Mouse (Mus musculus) E14TG2a.4 (cell line): ENCODE measurements around the gene Zfp790.
"Not testable (repeated sequence)": the region's sequence is repeated elsewhere in the genome, so short reads cannot be mapped to it uniquely, and the experiment has no call there.

Source experiments
- H3K27me3 ChIP-seq: 2 replicates; pipeline ENCODE4 v1.6.1; 2014; ENCODE audit warnings: low read length, control low read depth; ENCODE audit not compliant: insufficient read depth
- H3K36me3 ChIP-seq: 2 replicates; pipeline ENCODE4 v1.6.1; 2014; ENCODE audit warnings: low read length, control low read depth; ENCODE audit not compliant: insufficient read depth
- H3K4me1 ChIP-seq: replicated peaks from 2 replicates; pipeline ENCODE4 v1.6.1; 2014; ENCODE audit warnings: low read depth, low read length, control low read depth
- H3K4me3 ChIP-seq: replicated peaks from 2 replicates; pipeline ENCODE4 v1.5.1; 2014; ENCODE audit warnings: mild to moderate bottlenecking, low read length
- H3K9me3 ChIP-seq: 2 replicates; pipeline ENCODE4 v1.6.1; 2014; ENCODE audit warnings: low read length, control low read depth
- CTCF ChIP-seq: conservative IDR thresholded peaks from 2 replicates; pipeline ENCODE4 v1.5.1; 2014; ENCODE audit warnings: low read length
- NANOG ChIP-seq: IDR thresholded peaks from 2 replicates; pipeline ENCODE4 v1.6.1; 2014; ENCODE audit warnings: borderline replicate concordance, low read length, mixed read lengths
- POU5F1 ChIP-seq: IDR thresholded peaks from 2 replicates; pipeline ENCODE4 v1.6.1; 2014; ENCODE audit warnings: low read length, borderline replicate concordance

Zfp790 gene

DNA sequence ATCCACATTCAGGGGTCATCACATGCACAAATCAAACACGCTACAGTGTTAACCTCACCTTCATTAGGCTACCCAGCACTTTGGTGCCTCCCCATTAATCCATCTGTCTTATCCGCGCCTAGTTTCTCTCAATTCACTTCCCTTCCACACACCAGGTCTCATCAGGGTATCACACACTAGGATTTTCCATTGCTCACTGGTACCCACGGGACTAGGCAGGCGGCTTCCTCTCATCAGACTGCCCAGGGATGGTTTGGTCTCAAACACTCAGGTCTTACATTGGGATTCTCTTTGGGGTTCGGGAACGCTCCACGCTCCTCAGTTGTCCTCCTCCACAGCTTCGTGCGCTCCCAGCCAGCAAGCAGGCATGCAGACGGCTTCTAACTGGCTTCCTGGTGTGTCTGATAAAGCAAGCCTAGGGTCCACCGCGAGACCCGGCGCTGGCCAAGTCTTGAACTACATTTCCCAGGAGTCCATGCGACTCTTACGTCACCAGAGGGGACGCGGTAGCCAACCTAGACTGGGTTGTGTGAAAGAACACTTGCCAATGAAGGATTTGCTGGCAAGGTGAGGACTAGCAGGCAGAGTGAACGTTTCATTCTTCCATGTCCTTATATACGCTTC is 37.4 kb downstream of the Zfp790 start, which contains the start of gene Zfp940:
Gene Zfp940, minus strand, starts transcription at position 451 of the 624 bp plus-strand sequence.
- Histone ChIP-seq H3K36me3 (peaks cover 29% of the 10 kb centered on the region), H3K9me3 (peaks cover 11% of the 10 kb centered on the region), H3K4me1 (peaks cover 15% of the 10 kb centered on the region), H3K27me3 (no peaks in the 10 kb centered on the region), H3K4me3 (peak within 1 kb of the TSS; percentile 90)
- no peak for TF ChIP-seq CTCF
- TF ChIP-seq NANOG, result no peak
- no peak for TF ChIP-seq POU5F1

DNA sequence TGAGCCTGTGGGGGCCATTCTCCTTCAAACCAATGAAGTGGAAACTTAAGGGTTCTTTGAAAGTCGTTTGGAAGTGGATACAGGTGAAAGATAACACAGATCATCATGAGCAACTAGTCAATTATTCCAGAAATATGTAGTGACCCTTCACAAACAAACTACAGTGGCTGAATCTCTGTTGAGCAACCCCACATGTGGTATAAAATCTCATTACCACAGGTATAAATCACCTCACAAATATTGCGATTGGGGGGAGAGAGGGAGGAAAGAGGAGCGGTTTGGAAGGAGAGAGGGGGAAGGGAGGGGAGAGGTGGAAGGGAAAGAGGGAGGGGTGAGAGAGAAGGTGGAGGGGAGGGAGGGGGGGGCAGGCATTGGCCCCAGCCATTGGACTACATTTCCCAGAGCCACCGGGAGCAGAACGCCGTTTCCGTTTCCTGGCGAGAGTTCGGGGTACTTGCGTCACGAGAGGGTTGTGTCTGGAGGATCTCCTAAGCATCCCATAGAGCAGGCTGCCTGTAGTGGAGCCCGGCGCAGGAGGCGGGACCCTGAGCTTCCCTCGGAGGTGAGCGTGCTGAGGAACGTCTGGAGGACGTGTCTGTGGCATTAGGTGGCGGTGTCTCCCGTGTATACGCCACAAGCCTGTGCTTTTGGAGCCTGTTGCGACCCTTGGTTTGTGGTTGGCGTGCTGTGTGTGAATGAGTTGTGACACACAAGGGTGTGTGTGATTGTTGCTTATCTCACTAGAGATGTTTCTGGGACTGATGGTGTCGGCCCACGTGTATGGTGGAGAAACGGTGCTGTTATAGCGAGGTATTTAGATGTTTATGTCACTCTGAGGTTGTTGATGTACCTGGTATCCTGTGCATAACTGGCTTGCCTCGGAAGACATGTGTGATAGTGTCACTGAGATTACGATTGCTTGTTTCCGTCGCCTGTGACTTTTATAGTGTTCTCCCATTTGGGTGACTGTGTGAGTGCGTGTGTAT is 43.9 kb downstream of the Zfp790 start, which contains the start of gene Zfp420:
Gene Zfp420, plus strand, starts transcription at position 448 of the 986 bp plus-strand sequence.
- Histone ChIP-seq H3K36me3 (peaks cover 9% of the 10 kb centered on the region), H3K9me3 (no peaks in the 10 kb centered on the region), H3K4me3 (peak within 1 kb of the TSS; percentile 88), H3K27me3 (no peaks in the 10 kb centered on the region), H3K4me1 (peaks cover 35% of the 10 kb centered on the region)
- TF ChIP-seq CTCF, result no peak
- TF ChIP-seq NANOG, result no peak
- no peak for TF ChIP-seq POU5F1

DNA sequence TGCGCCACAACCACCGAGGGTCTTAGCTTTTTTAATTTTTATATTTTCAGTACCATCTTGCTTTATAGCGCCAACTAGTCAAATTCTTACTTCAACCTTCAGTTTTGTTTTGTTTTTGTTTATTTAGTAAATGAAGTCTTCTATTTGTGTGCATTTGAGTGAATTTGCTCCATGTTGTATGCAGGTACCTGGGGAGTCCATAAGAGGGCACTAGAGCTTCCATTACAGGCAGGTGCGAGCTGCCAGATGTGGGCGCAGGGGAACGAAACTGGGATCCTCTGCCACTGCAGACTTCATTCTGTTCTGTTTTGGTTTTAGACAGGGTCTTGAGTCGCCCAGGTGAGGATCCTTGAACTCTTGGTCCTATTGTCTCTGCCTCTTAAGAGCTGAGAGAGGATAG is 45.7 kb downstream of the Zfp790 start:
- Histone ChIP-seq H3K4me1 (peaks cover 35% of the 10 kb centered on the region), H3K36me3 (peaks cover 11% of the 10 kb centered on the region), H3K27me3 (no peaks in the 10 kb centered on the region), H3K4me3 (no peak overlapping the region), H3K9me3 (no peaks in the 10 kb centered on the region)
- TF ChIP-seq POU5F1 (no peak), CTCF (peak; percentile 73)

DNA sequence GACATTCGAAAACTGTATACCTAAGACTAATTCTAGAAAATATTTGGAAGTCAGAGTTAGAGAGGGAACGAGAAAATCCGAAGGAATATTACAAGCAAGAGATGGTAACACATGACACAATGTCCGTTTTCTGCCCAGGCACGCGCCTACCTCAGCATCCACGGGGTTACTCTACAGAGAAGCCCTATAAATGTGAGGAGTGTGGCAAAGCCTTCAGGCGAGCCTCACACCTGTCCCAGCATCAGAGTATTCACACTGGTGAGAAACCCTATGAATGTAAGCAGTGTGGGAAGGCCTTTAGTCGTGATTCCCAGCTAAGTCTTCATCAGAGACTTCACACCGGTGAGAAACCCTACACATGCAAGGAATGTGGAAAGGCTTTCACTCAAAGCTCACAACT is 58.3 kb downstream of the Zfp790 start:
- H3K4me1 ChIP-seq, result peaks cover 19% of the 10 kb centered on the region
- no peak overlapping the region for H3K4me3 ChIP-seq
- peaks cover 26% of the 10 kb centered on the region for H3K36me3 ChIP-seq
- peaks cover 42% of the 10 kb centered on the region for H3K9me3 ChIP-seq
- TF ChIP-seq POU5F1 (no peak), CTCF (no peak), NANOG (no peak)
- no peaks in the 10 kb centered on the region for H3K27me3 ChIP-seq

DNA sequence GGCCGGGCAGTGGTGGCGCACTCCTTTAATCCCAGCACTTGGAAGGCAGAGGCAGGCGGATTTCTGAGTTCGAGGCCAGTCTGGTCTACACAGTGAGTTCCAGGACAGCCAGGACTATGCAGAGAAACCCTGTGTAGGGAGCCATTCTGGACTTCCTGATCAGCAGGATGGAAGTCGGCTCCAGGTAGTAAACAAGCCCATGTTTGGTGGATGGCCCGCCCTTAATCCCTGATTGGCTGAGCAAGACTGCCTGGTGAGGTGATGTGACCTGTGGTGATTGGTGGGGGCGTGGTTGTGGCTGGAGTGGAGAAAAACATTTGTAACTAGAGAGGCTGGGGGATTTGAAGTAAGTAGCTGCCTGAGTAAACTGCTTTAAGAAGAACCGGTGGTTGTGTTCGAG is 61.6 kb downstream of the Zfp790 start:
- H3K9me3 ChIP-seq, result peaks cover 48% of the 10 kb centered on the region
- not testable (repeated sequence) for H3K27me3 ChIP-seq
- peak overlapping the region; percentile 45 for H3K4me3 ChIP-seq
- H3K4me1 ChIP-seq, result peaks cover 33% of the 10 kb centered on the region
- peaks cover 41% of the 10 kb centered on the region for H3K36me3 ChIP-seq

DNA sequence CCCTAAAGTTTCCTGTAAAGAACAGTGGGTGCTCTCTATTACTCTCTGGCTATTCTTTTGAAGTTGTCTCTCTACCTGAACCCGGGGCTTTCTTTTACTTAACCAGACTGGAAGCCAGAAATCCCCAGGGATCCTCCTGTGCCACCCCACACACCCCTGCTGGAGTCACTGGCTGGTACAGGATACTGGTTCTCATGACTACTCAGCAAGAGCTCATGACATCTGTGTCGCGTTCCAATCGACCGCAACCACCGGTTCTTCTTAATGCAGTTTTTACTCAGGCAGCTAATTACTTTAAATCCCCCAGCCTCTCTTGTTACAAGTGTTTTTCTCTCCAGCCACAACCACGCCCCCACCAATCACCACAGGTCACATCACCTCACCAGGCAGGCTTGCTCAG is 64.1 kb downstream of the Zfp790 start:
- Histone ChIP-seq H3K4me3 (no peak overlapping the region), H3K36me3 (peaks cover 31% of the 10 kb centered on the region), H3K4me1 (peaks cover 33% of the 10 kb centered on the region), H3K27me3 (no peaks in the 10 kb centered on the region), H3K9me3 (peaks cover 65% of the 10 kb centered on the region)
- no peak for TF ChIP-seq POU5F1
- TF ChIP-seq NANOG, result no peak
- TF ChIP-seq CTCF, result no peak
